Mouse (Mus musculus): ENCODE measurements around the gene Nos2.
"Not testable (repeated sequence)": the region's sequence is repeated elsewhere in the genome, so short reads cannot be mapped to it uniquely, and the experiment has no call there.

The Nos2 gene

DNA sequence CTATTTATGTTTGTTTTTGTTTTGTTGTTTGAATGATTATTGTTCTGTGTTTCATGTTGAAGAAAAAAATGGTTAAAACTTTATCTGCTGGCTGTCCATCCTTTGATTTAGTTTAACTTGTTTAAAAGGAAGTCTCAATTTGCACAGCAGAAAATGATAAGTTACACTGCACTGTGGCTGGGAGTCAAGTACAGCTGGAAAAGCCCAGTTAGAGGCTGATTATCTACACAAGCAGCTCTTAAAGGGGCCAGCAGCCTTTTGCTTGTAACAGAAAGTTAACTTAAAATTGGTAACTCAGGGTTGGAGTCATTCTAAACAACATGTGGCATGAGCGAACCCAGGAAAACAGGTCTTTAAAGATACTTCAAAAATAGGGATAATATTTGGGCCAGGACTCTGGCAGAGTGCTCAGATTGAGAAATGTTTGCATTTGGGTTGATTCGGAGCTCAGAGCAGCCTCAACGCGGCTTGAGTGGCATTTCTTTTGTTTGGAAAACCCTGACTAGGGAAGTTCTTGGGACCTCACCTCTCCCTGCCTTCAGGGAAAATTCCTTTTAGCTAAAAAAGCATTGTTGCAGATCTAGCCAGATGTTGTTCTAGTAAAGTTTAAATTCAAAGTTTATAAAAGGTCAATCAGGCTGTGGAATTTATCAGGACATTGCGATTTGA lies 70.4 kb downstream of the Nos2 start:
- not testable (repeated sequence) for DNase-seq

- no peak for DNase-seq
Measured at GRCm38 (mm10) chr11:78999118-78999517, 78.5 kb downstream of the Nos2 start.

DNA sequence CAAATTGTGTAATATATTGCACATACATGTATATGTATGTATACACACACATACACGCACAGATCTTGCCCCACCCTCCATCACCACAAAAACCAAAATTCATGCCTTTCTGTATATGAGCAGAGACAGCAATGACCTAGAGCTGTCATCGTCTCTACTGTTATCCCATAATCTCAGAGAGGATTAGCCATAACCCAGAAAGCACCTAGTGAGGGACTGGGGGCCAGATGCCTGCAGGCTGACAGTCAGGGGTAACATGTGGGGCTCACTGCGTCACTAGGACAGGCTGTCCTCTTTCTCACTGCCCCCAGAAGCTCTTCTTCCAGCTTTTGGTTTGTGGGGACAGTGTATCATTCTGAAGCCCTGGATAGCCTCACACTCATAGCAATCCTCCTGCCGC lies 81.3 kb downstream of the Nos2 start:
- DNase-seq: no peak

DNA sequence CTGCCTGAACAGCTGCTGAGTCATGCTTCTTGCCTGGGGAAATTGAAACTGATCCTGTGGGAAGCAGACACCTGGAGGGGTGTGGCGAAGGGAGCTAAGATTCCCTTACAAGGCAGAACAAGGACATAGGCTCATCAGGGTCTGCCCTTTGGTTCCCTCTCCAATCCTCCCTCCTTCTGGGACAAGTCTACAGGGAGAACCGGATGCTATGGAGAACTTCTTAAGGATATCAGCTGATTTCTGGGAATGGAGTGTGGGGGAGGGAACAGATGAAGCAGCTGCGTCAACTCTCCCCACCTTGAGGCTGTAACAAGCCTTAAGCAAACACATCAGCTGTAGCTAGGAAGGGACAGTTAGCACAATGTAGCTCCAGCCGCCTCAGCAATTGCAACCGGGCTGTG lies 82.0 kb downstream of the Nos2 start:
- no peak for DNase-seq

DNA sequence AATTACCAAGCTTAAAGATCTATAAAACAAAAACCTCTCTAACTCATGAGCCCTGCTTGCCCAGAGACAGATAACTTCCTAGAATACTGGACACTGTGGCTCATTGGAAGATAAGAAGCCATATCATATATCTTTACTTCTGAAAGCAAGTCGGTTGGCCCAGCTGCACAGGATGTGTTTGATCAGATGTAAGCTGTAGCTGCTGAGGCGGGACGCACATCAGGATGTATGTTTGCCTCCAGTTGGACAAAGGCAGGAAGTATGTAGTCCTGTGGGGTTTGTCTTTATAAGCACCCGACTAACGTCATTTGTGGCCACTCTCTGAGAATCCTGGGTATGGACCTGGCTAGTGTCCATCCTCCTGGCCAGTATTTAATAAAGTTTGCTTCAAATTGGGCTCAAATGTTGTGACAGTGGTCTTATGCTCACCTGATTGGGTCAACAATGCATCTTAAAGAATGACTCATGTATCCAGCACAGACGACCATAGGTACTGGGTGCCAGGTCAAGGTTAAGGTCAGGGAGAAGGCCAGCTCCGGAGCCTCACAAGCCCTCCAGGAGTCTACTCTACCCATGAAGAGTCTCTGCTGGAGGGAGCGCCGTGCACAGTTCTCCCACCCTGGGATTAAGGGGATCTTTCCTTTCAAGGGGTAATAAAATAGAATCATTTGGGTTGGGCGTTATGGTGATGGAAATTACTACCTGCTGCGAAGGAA lies 82.6 kb downstream of the Nos2 start:
- DNase-seq: peak; percentile 29

GRCm38 (mm10) chr11:79003769-79004638 lies 83.4 kb downstream of the Nos2 start:
- no peak for DNase-seq

DNA sequence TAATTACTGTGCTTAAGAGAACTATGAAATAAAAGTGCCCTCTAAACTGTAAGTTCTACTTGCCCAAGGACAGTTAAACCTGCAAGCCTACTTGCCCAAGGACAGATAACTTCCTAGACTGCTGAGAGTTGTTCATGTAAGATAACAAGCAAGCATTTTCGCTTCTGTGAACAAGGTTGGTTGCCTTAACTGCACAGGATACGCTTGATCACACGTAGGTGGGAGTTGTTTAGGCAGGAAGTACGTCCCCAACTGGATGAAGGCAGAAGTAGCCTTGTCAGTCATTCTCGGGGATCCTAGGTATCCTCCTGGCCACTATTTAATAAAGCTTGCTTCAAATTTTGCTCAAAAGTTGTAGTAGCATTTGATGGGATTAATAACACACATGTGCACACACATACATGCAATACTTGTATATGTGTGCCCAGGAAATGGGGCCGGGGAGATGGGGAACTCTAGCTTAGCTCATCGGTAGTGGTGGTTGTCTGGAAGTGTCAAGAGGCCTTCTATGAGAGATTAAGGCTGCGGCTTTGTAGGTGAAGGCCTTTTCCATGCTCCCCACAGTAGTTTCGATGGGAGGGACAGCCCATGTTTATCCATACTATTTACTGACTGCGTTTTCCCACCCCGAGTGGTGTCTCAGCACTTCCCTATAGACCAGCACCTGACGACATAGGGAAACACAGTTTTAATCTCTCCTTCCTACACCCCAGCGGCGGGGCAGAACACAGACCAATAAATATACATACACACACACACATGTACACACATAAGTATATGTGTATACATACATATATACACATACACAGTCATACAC lies 85.2 kb downstream of the Nos2 start:
- DNase-seq: no peak

DNA sequence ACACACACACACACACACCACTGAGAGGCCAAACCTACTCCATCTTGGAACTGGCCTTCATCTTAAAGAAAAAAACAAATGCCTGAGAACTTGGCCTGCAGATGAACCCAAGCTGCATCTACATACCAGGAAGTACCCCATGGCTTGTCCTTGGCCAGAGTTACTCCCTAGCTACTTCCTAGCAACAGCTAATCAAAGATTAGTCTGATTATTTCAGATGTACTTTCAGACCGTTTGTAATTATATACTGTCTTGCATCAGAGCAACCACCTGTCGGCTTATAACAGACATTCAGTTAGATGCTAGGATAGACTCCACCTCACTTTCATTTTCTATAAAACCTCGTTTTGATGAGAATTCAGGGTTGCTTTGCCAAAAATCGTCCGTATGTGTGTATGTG lies 85.8 kb downstream of the Nos2 start:
- DNase-seq: no peak

- DNase-seq: not testable (repeated sequence)
Measured at GRCm38 (mm10) chr11:79007356-79007755, 86.8 kb downstream of the Nos2 start.

DNA sequence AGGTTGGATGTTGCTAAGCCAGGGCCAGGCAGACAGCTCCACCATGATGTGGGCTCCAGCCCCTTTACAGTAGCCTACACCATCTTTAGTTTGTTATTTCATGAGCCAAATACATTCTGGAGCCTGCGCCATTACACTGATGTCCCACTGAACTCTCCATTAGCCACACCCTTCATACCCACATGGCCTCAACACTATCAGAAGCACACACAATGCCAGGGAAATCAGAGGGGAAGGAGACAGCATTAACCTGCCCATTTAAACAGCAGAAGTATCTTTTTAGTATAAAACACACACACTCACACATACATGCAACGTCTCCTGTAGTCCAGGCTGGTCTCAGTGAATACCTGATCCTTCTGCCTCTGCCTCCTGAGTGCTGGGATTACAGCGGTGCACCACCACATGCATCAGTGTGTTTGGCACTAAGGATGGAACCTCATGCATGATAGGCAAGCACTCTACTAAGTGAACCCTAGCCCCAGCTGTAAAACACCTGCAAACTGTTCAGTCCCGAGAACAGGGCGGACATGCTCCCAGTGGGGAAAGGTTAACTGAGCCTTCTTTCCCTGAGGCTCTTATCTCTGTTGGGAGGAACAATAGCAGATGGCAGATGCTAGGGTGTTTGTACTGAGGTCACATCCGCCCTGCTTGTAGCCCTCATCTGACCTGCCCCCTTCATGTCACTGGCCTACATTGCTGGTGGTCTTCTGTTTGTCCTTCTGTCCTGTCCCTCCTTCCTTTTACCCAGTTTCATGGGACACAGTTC lies 87.6 kb downstream of the Nos2 start:
- no peak for DNase-seq

GRCm38 (mm10) chr11:79008891-79009290 lies 88.3 kb downstream of the Nos2 start:
- DNase-seq: no peak
